Mouse (Mus musculus): ENCODE results near the gene Strip2. TPM values are rescaled to one million over a fixed set of nuclear protein-coding genes. Genes with fewer than 3 reads are reported as not detected.

Gene Strip2
- polyA plus RNA-seq, 1 experiment = 1.4 TPM

GRCm38 (mm10) chr6:29923501-29923900 is 6.7 kb downstream of the Strip2 start:
- 63% methylated on average over 4 of the region's 4 CpGs for WGBS
- H3K27me3 ChIP-seq (replicated peaks; ENCODE audit: control insufficient read depth, insufficient read depth, low read length) = no peaks in the 10 kb centered on the region
- no peak overlapping the region for H3K4me3 ChIP-seq (ENCODE audit: insufficient read depth, low read depth, low read length)
- H3K36me3 ChIP-seq (ENCODE audit: control insufficient read depth, insufficient read depth, low read length) = no peaks in the 10 kb centered on the region
- DNase-seq = no peak
- no peak overlapping the region for H3K27ac ChIP-seq (ENCODE audit: insufficient read depth, low read depth, low read length)
- no peak for TF ChIP-seq POLR2A (IDR thresholded peaks at IDR 0.05; ENCODE audit: low read depth, low read length)
- no peaks in the 10 kb centered on the region for H3K4me1 ChIP-seq (ENCODE audit: control insufficient read depth, insufficient read depth, low read length)

DNA sequence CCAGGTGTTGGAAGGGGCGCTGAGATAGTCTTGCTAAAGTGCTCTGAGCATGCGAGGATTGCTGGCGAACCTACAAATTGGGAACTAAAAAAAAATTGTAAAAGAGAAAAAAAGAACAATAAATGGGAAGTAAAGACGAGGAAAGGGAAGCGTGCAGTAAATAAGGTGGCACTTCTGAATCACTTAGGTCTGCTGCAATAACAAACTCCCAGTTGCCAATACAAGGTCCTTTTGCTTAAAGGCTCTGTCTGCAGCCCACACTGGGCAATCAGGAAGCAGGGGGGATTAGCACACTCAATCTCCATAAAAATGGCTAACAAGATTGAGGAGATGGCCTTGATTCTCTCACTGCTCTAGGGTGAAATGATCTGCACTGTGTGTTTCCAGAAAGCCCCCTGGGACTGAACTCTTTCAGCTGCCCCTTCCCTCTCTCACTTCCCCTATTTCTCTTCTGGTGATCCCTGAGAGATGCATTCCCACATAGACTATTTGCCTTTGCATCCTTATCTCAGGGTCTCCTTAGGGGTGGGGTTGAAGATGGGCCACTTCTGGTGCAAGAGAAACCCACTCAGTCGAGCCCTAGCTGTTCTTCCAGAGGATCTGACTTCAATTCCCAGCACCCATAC is 8.9 kb downstream of the Strip2 start:
- DNase-seq = no peak
- Histone ChIP-seq H3K36me3 (ENCODE audit: control insufficient read depth, insufficient read depth, low read length) (no peaks in the 10 kb centered on the region), H3K27me3 (replicated peaks; ENCODE audit: control insufficient read depth, insufficient read depth, low read length) (no peaks in the 10 kb centered on the region), H3K4me1 (ENCODE audit: control insufficient read depth, insufficient read depth, low read length) (no peaks in the 10 kb centered on the region), H3K27ac (ENCODE audit: insufficient read depth, low read depth, low read length) (no peak overlapping the region), H3K4me3 (ENCODE audit: insufficient read depth, low read depth, low read length) (no peak overlapping the region)
- 88% methylated on average over 6 of the region's 6 CpGs for WGBS
- TF ChIP-seq POLR2A (IDR thresholded peaks at IDR 0.05; ENCODE audit: low read depth, low read length) (no peak), CTCF (conservative IDR thresholded peaks at IDR 0.05; ENCODE audit: insufficient read depth, insufficient read length, low read depth, low read length) (no peak)

DNA sequence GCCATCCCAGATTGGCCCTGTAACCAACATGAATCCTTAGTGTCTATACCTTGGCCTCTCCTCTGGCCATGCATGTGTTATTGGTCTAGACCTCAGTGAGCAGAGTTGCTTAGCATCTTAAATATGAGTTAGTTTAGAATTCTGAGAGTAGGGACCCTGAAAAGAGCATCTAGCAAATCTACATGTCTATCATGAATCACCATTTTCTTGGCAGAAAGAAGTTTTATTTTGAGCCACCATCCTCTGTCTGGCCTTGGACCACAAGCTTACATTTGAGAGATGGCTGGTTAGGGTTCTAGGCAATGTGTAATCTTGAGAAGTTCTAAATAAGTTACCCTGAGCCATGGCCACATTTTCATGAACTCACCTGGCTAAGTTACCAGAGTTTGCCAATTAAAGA is 13.3 kb downstream of the Strip2 start:
- Histone ChIP-seq H3K4me3 (ENCODE audit: insufficient read depth, low read depth, low read length) (no peak overlapping the region), H3K27ac (ENCODE audit: insufficient read depth, low read depth, low read length) (no peak overlapping the region), H3K4me1 (ENCODE audit: control insufficient read depth, insufficient read depth, low read length) (0 out of 2 replicates have a peak, but pooled peaks cover 4% of the 10 kb centered on the region), H3K36me3 (ENCODE audit: control insufficient read depth, insufficient read depth, low read length) (no peaks in the 10 kb centered on the region; the same call in 1 of the 2 replicates), H3K27me3 (replicated peaks; ENCODE audit: control insufficient read depth, insufficient read depth, low read length) (no peaks in the 10 kb centered on the region)
- TF ChIP-seq CTCF (conservative IDR thresholded peaks at IDR 0.05; ENCODE audit: insufficient read depth, insufficient read length, low read depth, low read length) (no peak), POLR2A (IDR thresholded peaks at IDR 0.05; ENCODE audit: low read depth, low read length) (no peak)
- DNase-seq = no peak

DNA sequence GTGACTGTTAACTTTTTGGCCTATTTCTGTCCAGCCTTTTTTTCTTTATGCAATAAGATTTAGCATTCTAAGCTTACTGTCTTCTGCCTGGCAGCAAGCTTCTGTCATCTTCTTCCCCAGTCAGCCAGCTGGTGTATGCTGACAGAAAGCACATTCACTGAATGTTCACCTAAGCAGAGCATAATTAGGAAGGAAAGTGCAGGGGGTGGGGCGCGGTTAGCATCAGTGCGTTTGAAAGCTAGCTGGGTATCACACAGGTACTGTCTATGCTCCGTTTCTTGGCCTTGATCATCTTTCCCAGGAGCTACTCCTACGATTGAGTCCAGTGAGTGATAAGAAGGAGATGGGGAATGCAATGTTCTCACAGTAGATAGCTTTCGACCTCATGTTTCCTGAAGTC is 13.9 kb downstream of the Strip2 start:
- Histone ChIP-seq H3K27ac (ENCODE audit: insufficient read depth, low read depth, low read length) (no peak overlapping the region), H3K4me3 (ENCODE audit: insufficient read depth, low read depth, low read length) (no peak overlapping the region), H3K4me1 (ENCODE audit: control insufficient read depth, insufficient read depth, low read length) (0 out of 2 replicates have a peak, but pooled peaks cover 4% of the 10 kb centered on the region), H3K36me3 (ENCODE audit: control insufficient read depth, insufficient read depth, low read length) (no peaks in the 10 kb centered on the region; the same call in 1 of the 2 replicates), H3K27me3 (replicated peaks; ENCODE audit: control insufficient read depth, insufficient read depth, low read length) (no peaks in the 10 kb centered on the region)
- WGBS = 80% methylated on average over 6 of the region's 6 CpGs
- DNase-seq = no peak
- TF ChIP-seq POLR2A (IDR thresholded peaks at IDR 0.05; ENCODE audit: low read depth, low read length) = no peak
- no peak for TF ChIP-seq CTCF (conservative IDR thresholded peaks at IDR 0.05; ENCODE audit: insufficient read depth, insufficient read length, low read depth, low read length)

DNA sequence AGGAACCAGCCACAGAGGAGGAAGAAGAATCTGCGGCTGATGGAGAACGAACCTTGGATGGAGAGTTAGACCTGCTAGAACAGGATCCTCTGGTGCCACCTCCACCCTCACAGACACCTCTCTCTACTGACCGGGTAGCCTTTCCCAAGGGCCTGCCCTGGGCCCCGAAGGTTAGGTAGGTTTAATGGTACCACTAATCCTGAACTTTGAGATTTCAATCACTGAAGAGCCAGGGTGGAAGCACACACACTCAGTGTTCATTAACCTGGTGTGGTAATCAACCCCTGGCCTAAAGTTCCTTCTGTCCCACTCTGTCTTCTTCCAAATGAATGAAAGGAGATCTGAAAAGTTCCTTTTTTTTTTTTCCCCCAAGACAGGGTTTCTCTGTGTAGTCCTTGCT is 14.4 kb downstream of the Strip2 start:
- no peak for TF ChIP-seq POLR2A (IDR thresholded peaks at IDR 0.05; ENCODE audit: low read depth, low read length)
- no peak for TF ChIP-seq CTCF (conservative IDR thresholded peaks at IDR 0.05; ENCODE audit: insufficient read depth, insufficient read length, low read depth, low read length)
- Histone ChIP-seq H3K27me3 (replicated peaks; ENCODE audit: control insufficient read depth, insufficient read depth, low read length) (no peaks in the 10 kb centered on the region), H3K4me1 (ENCODE audit: control insufficient read depth, insufficient read depth, low read length) (peaks cover 4% of the 10 kb centered on the region; the same call in 1 of the 2 replicates), H3K36me3 (ENCODE audit: control insufficient read depth, insufficient read depth, low read length) (no peaks in the 10 kb centered on the region; the same call in 1 of the 2 replicates), H3K4me3 (ENCODE audit: insufficient read depth, low read depth, low read length) (no peak overlapping the region), H3K27ac (ENCODE audit: insufficient read depth, low read depth, low read length) (no peak overlapping the region)
- 74% methylated on average over 4 of the region's 4 CpGs for WGBS
- peak; percentile 54 for DNase-seq

GRCm38 (mm10) chr6:29935741-29936140 is 18.9 kb downstream of the Strip2 start:
- WGBS = 48% methylated on average over 1 of the region's 1 CpGs
- Histone ChIP-seq H3K27ac (ENCODE audit: insufficient read depth, low read depth, low read length) (no peak overlapping the region), H3K4me1 (ENCODE audit: control insufficient read depth, insufficient read depth, low read length) (peaks cover 4% of the 10 kb centered on the region; the same call in 1 of the 2 replicates), H3K27me3 (replicated peaks; ENCODE audit: control insufficient read depth, insufficient read depth, low read length) (no peaks in the 10 kb centered on the region), H3K4me3 (ENCODE audit: insufficient read depth, low read depth, low read length) (no peak overlapping the region), H3K36me3 (ENCODE audit: control insufficient read depth, insufficient read depth, low read length) (no peaks in the 10 kb centered on the region; the same call in 1 of the 2 replicates)
- DNase-seq = peak; percentile 66
- TF ChIP-seq CTCF (conservative IDR thresholded peaks at IDR 0.05; ENCODE audit: insufficient read depth, insufficient read length, low read depth, low read length) (no peak), POLR2A (IDR thresholded peaks at IDR 0.05; ENCODE audit: low read depth, low read length) (no peak)

DNA sequence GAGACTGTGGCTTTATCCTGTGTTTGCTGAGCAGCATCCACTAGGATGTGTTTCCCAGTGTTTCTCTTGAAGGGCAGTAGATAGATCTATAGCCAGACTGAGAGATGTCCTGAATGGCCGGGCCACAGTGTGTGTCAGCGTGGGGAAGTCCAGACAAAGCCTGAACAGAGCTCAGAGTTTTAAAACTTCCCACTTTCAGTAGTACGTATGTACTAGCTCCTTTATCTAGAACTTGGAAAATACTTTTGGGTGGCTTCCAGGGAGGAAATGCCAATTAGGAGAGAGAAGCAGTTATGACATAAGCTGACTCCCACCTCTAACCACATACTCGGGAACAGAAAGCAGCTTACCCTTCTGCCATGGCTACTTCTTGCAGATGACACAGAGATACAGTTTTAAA is 23.6 kb downstream of the Strip2 start:
- 52% methylated on average over 4 of the region's 4 CpGs for WGBS
- H3K27ac ChIP-seq (ENCODE audit: insufficient read depth, low read depth, low read length) = no peak overlapping the region
- no peaks in the 10 kb centered on the region for H3K27me3 ChIP-seq (replicated peaks; ENCODE audit: control insufficient read depth, insufficient read depth, low read length)
- no peaks in the 10 kb centered on the region; the same call in 1 of the 2 replicates for H3K4me1 ChIP-seq (ENCODE audit: control insufficient read depth, insufficient read depth, low read length)
- H3K4me3 ChIP-seq (ENCODE audit: insufficient read depth, low read depth, low read length) = no peak overlapping the region
- TF ChIP-seq POLR2A (IDR thresholded peaks at IDR 0.05; ENCODE audit: low read depth, low read length) (no peak), CTCF (conservative IDR thresholded peaks at IDR 0.05; ENCODE audit: insufficient read depth, insufficient read length, low read depth, low read length) (no peak)
- no peak for DNase-seq
- no peaks in the 10 kb centered on the region for H3K36me3 ChIP-seq (ENCODE audit: control insufficient read depth, insufficient read depth, low read length)

All from kidney, adult 2 months (tissue).